14 mouse cellular contexts compared by ENCODE assay signal in genomic region chr8:124651776-124652175, GRCm38 (mm10). TPM values are rescaled to one million over a fixed set of nuclear protein-coding genes. Genes with fewer than 3 reads are reported as not detected.
DNase-seq lines count a peak whose midpoint lies in the region; ATAC-seq lines count a peak whose summit lies in the region.
"Had no signal": no experiment of that assay in that cellular context is flagged by ENCODE, and none has a peak within 500 bp of the region (broad histone marks: within the 10 kb centered on the region; RNA-seq: fewer than 3 reads in every experiment).

No protein-coding gene starts in this region.

- no peaks in the 10 kb centered on the region for H3K27me3 ChIP-seq in heart, embryonic 15.5 days
- H3K27me3 ChIP-seq in lung, embryonic 16.5 days (ENCODE audit: control insufficient read depth, insufficient read depth, low read depth, low read length) = no peaks in the 10 kb centered on the region
- H3K27me3 ChIP-seq in stomach, embryonic 15.5 days (replicated peaks) = no peaks in the 10 kb centered on the region

- no peak overlapping the region for H3K4me2 ChIP-seq in heart, embryonic 15.5 days
- no peak overlapping the region for H3K4me2 ChIP-seq in lung, embryonic 16.5 days (ENCODE audit: low read depth, low read length)
- H3K4me2 ChIP-seq in stomach, embryonic 15.5 days = no peak overlapping the region

- DNase-seq in heart, adult 9 months (ENCODE audit: low spot score in 2 of 2) = no peak
- no peak for DNase-seq in lung, postnatal 14 days
- peak; percentile 80 to 83 for DNase-seq in kidney, postnatal 36 days
- no peak for DNase-seq in B cell, adult 2 months
- DNase-seq: cerebellum, adult 8-10 months; lung, postnatal 36 days; midbrain, embryonic 14.5 days; retina, postnatal 1 day; spleen, adult 18-20 months had no signal

- peak overlapping the region; percentile 98 for H3K27ac ChIP-seq in heart, embryonic 15.5 days
- H3K27ac ChIP-seq in lung, embryonic 16.5 days (ENCODE audit: low read length) = peak overlapping the region; percentile 82
- peak overlapping the region; percentile 79; the same call in 1 of the 2 replicates for H3K27ac ChIP-seq in stomach, embryonic 15.5 days

- no peak for ATAC-seq in heart, embryonic 15.5 days (replicated peaks; ENCODE audit: insufficient number of reproducible peaks, insufficient read depth, low FRiP score, low read depth)
- ATAC-seq in lung, embryonic 16.5 days (ENCODE audit: low read depth) = no peak
- no peak for ATAC-seq in stomach, embryonic 15.5 days (ENCODE audit: insufficient read depth, low FRiP score, low read depth)
- ATAC-seq in granulocyte monocyte progenitor cell, adult 5-6 weeks (replicated peaks; ENCODE audit: poor library complexity, severe bottlenecking) = no peak
- ATAC-seq: CD4-positive, CD25-positive, alpha-beta regulatory T cell, adult 4 months had no signal

- H3K4me1 ChIP-seq in heart, embryonic 15.5 days (replicated peaks) = peaks cover 90% of the 10 kb centered on the region
- H3K4me1 ChIP-seq in lung, embryonic 16.5 days (replicated peaks; ENCODE audit: control insufficient read depth, insufficient read depth, low read length) = peaks cover 46% of the 10 kb centered on the region
- peaks cover 32% of the 10 kb centered on the region for H3K4me1 ChIP-seq in stomach, embryonic 15.5 days

- no peaks in the 10 kb centered on the region for H3K9me3 ChIP-seq in heart, embryonic 15.5 days (replicated peaks)
- no peaks in the 10 kb centered on the region for H3K9me3 ChIP-seq in lung, embryonic 16.5 days (ENCODE audit: control insufficient read depth, low read length)
- no peaks in the 10 kb centered on the region for H3K9me3 ChIP-seq in stomach, embryonic 15.5 days

- 83% methylated on average over 20 of the region's 20 CpGs for WGBS in heart, embryonic 15.5 days
- WGBS in lung, embryonic 16.5 days = 84% methylated on average over 20 of the region's 20 CpGs
- WGBS in stomach, embryonic 15.5 days = 85% methylated on average over 20 of the region's 20 CpGs

- 0 out of 2 replicates have a peak overlapping the region, but pooled peaks have one; percentile 9 for H3K9ac ChIP-seq in heart, embryonic 15.5 days
- H3K9ac ChIP-seq in lung, embryonic 16.5 days (ENCODE audit: low read length) = no peak overlapping the region
- H3K9ac ChIP-seq in stomach, embryonic 15.5 days = no peak overlapping the region

- H3K36me3 ChIP-seq in heart, embryonic 15.5 days = peaks cover 7% of the 10 kb centered on the region; the same call in 1 of the 2 replicates
- H3K36me3 ChIP-seq in lung, embryonic 16.5 days (ENCODE audit: control insufficient read depth, insufficient read depth, low read length) = peaks cover 6% of the 10 kb centered on the region
- H3K36me3 ChIP-seq in stomach, embryonic 15.5 days = peaks cover 14% of the 10 kb centered on the region

- H3K4me3 ChIP-seq in heart, embryonic 15.5 days = no peak overlapping the region
- no peak overlapping the region for H3K4me3 ChIP-seq in lung, embryonic 16.5 days (ENCODE audit: low read length)
- H3K4me3 ChIP-seq in stomach, embryonic 15.5 days (replicated peaks) = no peak overlapping the region

RNA-seq across cellular contexts. Expression of gene 2310022B05Rik, which starts 11.4 kb away (rescaled TPM):
- 40.9 and 49.2 TPM in 2 replicates for polyA plus RNA-seq in heart, embryonic 15.5 days (2015; fragmentation: Nextera tagmentation; extraction: Ambion mirVana)
- 26.3 and 30.1 TPM in 2 replicates for polyA plus RNA-seq in lung, embryonic 16.5 days (2015; fragmentation: Nextera tagmentation; extraction: Ambion mirVana)
- 25.1 and 26.5 TPM in 2 replicates for polyA plus RNA-seq in stomach, embryonic 15.5 days (2015; fragmentation: Nextera tagmentation; extraction: Ambion mirVana)
- total RNA-seq in granulocyte monocyte progenitor cell, adult 5-6 weeks (2014; fragmentation: Nextera tagmentation) = 9.6 and 10.7 TPM in 2 replicates
- total RNA-seq in granulocyte monocyte progenitor cell, adult 5-6 weeks (2017) = 1.2 and 1.4 TPM in 2 replicates

Comparison
In these comparisons a context has a peak if more than half of its experiments do, and no peak if none do; other contexts are left out.
1. DNase-seq: peak in kidney, postnatal 36 days (2 of 2); none in heart, adult 9 months (0 of 2), lung, postnatal 14 days (single experiment) and B cell, adult 2 months (0 of 2).
2. Peak in every context shown above with its lines, with median percentiles within 50 percentile points of each other: H3K27ac ChIP-seq.